Mouse (Mus musculus): ENCODE results near the gene Setd1a. TPM values are rescaled to one million over a fixed set of nuclear protein-coding genes. Genes with fewer than 3 reads are reported as not detected.

Gene Setd1a
- total and polyA plus RNA-seq, 3 experiments = 9.1 to 104 (median 103) TPM

DNA sequence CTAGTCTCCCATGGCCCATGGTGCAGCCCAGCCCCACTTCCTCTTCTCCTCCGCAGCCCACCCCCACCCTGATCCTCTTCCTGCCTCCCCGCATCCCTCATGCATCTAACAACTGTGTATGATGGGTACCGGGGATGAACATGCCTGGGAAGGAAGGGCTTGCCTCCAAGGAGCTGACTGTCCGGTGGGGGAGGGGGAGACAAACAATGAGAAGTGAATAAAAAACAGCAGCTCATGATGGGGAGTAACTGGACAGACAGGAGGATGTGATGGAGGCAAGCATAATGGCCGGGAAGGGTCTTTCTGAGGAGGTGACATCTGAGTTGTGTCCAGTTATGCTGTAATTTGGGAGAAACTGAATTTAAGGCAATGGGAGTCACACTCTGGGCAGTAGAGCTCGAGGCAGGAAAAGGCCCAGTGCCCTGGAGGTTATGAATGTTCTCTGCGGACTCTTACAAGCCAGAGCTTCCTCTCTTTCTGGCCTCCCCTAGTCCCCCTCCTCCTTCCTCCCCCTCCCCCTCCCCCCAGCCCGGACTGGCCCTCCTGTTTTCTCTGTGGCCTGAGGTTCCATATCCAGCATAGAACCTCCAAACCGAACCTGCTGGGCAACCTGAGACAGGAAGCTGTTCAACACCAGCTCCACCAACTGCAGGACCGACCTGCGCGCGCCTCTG lies 44.5 kb downstream of the Setd1a start:
- TF ChIP-seq GATA2 (IDR thresholded peaks at IDR 0.05; ENCODE audit: borderline replicate concordance, low read depth, low read length) = no peak
- no peak for TF ChIP-seq POLR2AphosphoS5 (IDR thresholded peaks at IDR 0.05; ENCODE audit: insufficient replicate concordance, low read depth, low read length)
- no peak for TF ChIP-seq TAL1 (conservative IDR thresholded peaks at IDR 0.05; ENCODE audit: low read depth, low read length)
- no peak for TF ChIP-seq GATA1 (IDR thresholded peaks at IDR 0.05; ENCODE audit: borderline replicate concordance, low read length)
- TF ChIP-seq CTCF (IDR thresholded peaks at IDR 0.05; ENCODE audit: low read depth, low read length) = no peak
- H3K4me3 ChIP-seq (ENCODE audit: low read depth, low read length) = no peak overlapping the region
- no peaks in the 10 kb centered on the region for H3K36me3 ChIP-seq (replicated peaks)
- H3K9me3 ChIP-seq (replicated peaks) = no peaks in the 10 kb centered on the region
- H3K4me1 ChIP-seq (ENCODE audit: insufficient read depth, low read depth, low read length) = peaks cover 8% of the 10 kb centered on the region
- no peak for ATAC-seq (ENCODE audit: extremely low read depth, insufficient number of reproducible peaks, low FRiP score, poor library complexity, severe bottlenecking)
- DNase-seq (ENCODE audit: low spot score) = no peak
- H3K27me3 ChIP-seq (ENCODE audit: insufficient read depth, low read length) = peaks cover 47% of the 10 kb centered on the region

DNA sequence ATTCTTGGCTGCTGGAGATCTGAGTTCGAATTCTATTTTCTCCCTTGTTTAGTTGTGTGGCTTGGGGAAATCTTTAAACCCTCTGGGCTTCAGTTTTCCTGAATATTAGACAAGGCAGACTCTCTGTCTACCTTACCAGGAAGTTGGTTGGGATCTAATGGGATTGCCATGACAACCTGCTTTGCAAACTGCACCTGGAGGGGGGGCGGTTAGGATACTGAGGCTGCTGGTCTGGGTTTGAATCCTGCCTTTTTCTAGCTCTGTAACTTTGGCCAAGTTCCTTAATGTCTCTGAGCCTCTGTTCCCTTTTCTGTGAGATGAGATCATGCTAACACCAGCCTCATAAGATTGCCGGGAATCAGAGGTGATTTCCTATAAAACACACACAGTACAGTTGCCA lies 46.0 kb downstream of the Setd1a start:
- TF ChIP-seq POLR2AphosphoS5 (IDR thresholded peaks at IDR 0.05; ENCODE audit: insufficient replicate concordance, low read depth, low read length) = no peak
- Histone ChIP-seq H3K36me3 (replicated peaks) (no peaks in the 10 kb centered on the region), H3K9me3 (replicated peaks) (no peaks in the 10 kb centered on the region), H3K4me1 (ENCODE audit: insufficient read depth, low read depth, low read length) (peaks cover 6% of the 10 kb centered on the region; the same call in 1 of the 2 replicates), H3K27me3 (ENCODE audit: insufficient read depth, low read length) (peaks cover 45% of the 10 kb centered on the region), H3K4me3 (ENCODE audit: low read depth, low read length) (no peak overlapping the region)
- ATAC-seq (ENCODE audit: extremely low read depth, insufficient number of reproducible peaks, low FRiP score, poor library complexity, severe bottlenecking) = no peak
- no peak for DNase-seq (ENCODE audit: low spot score)

DNA sequence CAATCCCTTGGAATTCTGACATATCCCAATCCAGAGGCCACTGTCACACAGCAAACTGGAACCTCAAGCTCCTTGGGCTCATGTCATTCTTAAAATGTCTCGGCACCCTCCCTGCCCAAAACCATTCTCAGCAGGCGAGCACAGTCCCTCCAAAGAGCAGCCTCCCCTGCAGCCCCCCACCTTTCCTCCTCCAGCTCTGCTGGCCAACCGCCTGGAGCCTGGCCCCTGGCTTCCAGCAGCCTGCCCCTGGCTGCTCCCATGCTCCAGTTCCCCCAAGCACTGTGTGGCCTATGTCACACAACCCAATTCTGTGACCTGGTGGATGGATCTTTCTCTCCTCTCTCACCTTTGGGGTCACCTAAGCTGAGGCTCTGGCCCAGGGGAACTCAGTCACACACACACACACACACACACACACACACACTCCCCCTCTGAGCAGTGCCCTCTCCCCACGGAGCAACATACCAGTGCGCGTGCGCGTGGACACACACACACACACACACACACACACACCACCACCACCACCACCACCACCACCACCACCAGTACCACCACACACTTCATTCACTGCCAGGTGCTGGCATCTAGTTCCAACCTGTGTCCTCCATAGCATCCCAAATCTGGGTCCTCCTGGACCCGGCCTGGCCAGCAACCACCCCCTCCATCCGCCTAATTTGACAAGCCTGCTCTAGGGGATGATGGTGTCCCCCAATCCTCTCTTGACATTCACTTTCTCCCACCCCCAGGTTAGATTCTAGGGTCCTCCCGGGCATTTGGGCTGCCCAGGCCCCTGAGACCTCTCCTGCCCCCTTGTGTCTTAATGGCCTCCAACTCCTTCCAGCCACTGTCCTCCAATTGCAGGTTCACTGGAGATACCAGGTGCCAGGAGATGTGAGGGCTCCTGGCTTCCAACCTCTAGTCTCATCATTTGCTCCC lies 47.0 kb downstream of the Setd1a start:
- no peak for DNase-seq (ENCODE audit: low spot score)
- no peak for ATAC-seq (ENCODE audit: extremely low read depth, insufficient number of reproducible peaks, low FRiP score, poor library complexity, severe bottlenecking)
- Histone ChIP-seq H3K9me3 (replicated peaks) (no peaks in the 10 kb centered on the region), H3K4me3 (ENCODE audit: low read depth, low read length) (no peak overlapping the region), H3K36me3 (replicated peaks) (no peaks in the 10 kb centered on the region), H3K27me3 (ENCODE audit: insufficient read depth, low read length) (peaks cover 41% of the 10 kb centered on the region), H3K4me1 (ENCODE audit: insufficient read depth, low read depth, low read length) (peaks cover 6% of the 10 kb centered on the region; the same call in 1 of the 2 replicates)
- TF ChIP-seq CTCF (IDR thresholded peaks at IDR 0.05; ENCODE audit: low read depth, low read length) (no peak), GATA1 (IDR thresholded peaks at IDR 0.05; ENCODE audit: borderline replicate concordance, low read length) (no peak), GATA2 (IDR thresholded peaks at IDR 0.05; ENCODE audit: borderline replicate concordance, low read depth, low read length) (no peak), POLR2AphosphoS5 (IDR thresholded peaks at IDR 0.05; ENCODE audit: insufficient replicate concordance, low read depth, low read length) (no peak), TAL1 (conservative IDR thresholded peaks at IDR 0.05; ENCODE audit: low read depth, low read length) (no peak)

DNA sequence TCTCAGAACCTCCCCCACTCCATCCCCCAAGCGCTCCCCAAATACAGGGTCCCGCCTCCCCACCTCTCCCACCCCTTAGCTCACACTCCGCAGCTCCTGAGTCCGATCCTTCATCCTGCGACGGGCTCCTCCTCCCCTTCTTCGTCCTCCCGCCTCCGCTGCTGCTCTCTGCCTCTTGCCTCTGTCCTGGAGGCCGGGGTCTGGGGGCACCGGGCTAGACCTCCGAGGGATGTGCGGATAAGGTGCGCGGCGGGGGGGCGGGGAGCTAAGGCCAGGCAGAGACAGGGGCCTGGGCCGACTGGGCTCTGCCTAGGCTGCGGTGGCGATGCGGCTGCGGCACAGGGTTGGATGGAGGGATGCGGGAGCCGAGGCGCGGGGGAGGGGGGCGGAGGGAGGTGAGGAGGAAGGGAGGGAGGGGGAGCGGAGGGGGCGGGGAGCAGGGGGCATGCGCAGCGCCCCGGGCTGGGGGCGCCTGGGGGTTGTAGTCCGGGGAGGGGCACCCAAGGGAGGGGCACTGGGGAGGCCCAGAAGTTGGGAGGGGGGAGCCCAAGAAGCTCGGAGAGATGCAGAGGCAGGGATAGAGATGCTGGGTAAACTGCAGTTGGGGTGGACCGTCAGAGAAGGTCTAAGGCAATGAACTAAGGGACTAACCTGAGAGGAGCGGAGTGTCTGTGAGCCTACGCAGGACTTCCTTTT lies 47.9 kb downstream of the Setd1a start, which contains the start of the genes Stx4a and Stx1b:
Gene Stx4a (plus strand): TSS at position 119 of the 696 bp plus-strand sequence.
Gene Stx1b (minus strand): TSS at position 374 of the 696 bp plus-strand sequence.
- H3K4me1 ChIP-seq (ENCODE audit: insufficient read depth, low read depth, low read length) = peaks cover 6% of the 10 kb centered on the region; the same call in 1 of the 2 replicates
- H3K9me3 ChIP-seq (replicated peaks) = no peaks in the 10 kb centered on the region
- H3K27me3 ChIP-seq (ENCODE audit: insufficient read depth, low read length) = peaks cover 40% of the 10 kb centered on the region
- TF ChIP-seq GATA2 (IDR thresholded peaks at IDR 0.05; ENCODE audit: borderline replicate concordance, low read depth, low read length) = no peak
- TF ChIP-seq POLR2AphosphoS5 (IDR thresholded peaks at IDR 0.05; ENCODE audit: insufficient replicate concordance, low read depth, low read length) = no peak
- no peak for TF ChIP-seq CTCF (IDR thresholded peaks at IDR 0.05; ENCODE audit: low read depth, low read length)
- TF ChIP-seq TAL1 (conservative IDR thresholded peaks at IDR 0.05; ENCODE audit: low read depth, low read length) = no peak
- TF ChIP-seq GATA1 (IDR thresholded peaks at IDR 0.05; ENCODE audit: borderline replicate concordance, low read length) = no peak
- no peak within 1 kb of the TSS for H3K4me3 ChIP-seq (ENCODE audit: low read depth, low read length)
- ATAC-seq (ENCODE audit: extremely low read depth, insufficient number of reproducible peaks, low FRiP score, poor library complexity, severe bottlenecking) = no peak
- H3K36me3 ChIP-seq (replicated peaks) = no peaks in the 10 kb centered on the region
- DNase-seq (ENCODE audit: low spot score) = no peak

DNA sequence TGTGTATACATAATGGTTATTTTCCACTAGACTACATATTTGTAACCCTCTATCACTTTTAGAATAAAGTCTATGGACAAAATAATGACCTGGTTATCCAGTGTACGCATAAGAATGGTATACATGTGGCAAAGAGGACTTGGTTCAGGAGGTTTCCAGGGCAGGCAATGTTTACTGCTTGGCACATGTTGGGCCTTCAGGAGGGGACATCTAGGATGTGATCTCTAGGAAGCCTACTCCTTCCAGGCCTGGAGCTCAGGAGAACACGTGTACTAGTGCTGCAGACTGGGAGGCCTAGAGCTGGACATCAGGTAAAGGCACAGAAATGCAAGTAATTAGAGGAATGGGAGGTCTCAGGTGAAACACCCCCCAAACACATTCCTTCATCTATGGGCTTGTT lies 59.1 kb downstream of the Setd1a start:
- H3K36me3 ChIP-seq (replicated peaks) = no peaks in the 10 kb centered on the region
- H3K9me3 ChIP-seq (replicated peaks) = no peaks in the 10 kb centered on the region
- H3K4me1 ChIP-seq (ENCODE audit: insufficient read depth, low read depth, low read length) = no peaks in the 10 kb centered on the region
- peaks cover 10% of the 10 kb centered on the region for H3K27me3 ChIP-seq (ENCODE audit: insufficient read depth, low read length)
- no peak overlapping the region for H3K4me3 ChIP-seq (ENCODE audit: low read depth, low read length)
- no peak for TF ChIP-seq GATA1 (IDR thresholded peaks at IDR 0.05; ENCODE audit: borderline replicate concordance, low read length)
- no peak for TF ChIP-seq POLR2AphosphoS5 (IDR thresholded peaks at IDR 0.05; ENCODE audit: insufficient replicate concordance, low read depth, low read length)
- no peak for TF ChIP-seq CTCF (IDR thresholded peaks at IDR 0.05; ENCODE audit: low read depth, low read length)
- no peak for TF ChIP-seq GATA2 (IDR thresholded peaks at IDR 0.05; ENCODE audit: borderline replicate concordance, low read depth, low read length)
- TF ChIP-seq TAL1 (conservative IDR thresholded peaks at IDR 0.05; ENCODE audit: low read depth, low read length) = no peak
- ATAC-seq (ENCODE audit: extremely low read depth, insufficient number of reproducible peaks, low FRiP score, poor library complexity, severe bottlenecking) = no peak
- DNase-seq (ENCODE audit: low spot score) = no peak

Measured in G1E (cell line).